Mouse (Mus musculus) kidney, embryonic 16.5 days (tissue): ENCODE measurements around the gene Gls. TPM values are rescaled to one million over a fixed set of nuclear protein-coding genes. Genes with fewer than 3 reads are reported as not detected.

Experiments
- ATAC-seq: fragments of 200-750 bp; cut with Nextera tagmentation; 2 replicates; pipeline ENCODE4 v1.8.0; 2017; ENCODE audit warnings: moderate TSS enrichment; ENCODE audit not compliant: low FRiP score, low TSS enrichment
- H3K27ac ChIP-seq: fragments of 300-500 bp; sonication (generic); 2 replicates; pipeline ENCODE4 v1.5.1; 2014; ENCODE audit warnings: low read length
- H3K27me3 ChIP-seq: fragments of 300-500 bp; sonication (generic); 2 replicates; pipeline ENCODE4 v1.6.1; 2014; ENCODE audit warnings: low read length, control low read depth, mixed read lengths; ENCODE audit not compliant: insufficient read depth
- H3K36me3 ChIP-seq: fragments of 300-500 bp; sonication (generic); 2 replicates; pipeline ENCODE4 v1.6.1; 2014; ENCODE audit warnings: low read length, control low read depth, mixed read lengths; ENCODE audit not compliant: insufficient read depth
- H3K4me1 ChIP-seq: fragments of 300-500 bp; sonication (generic); 2 replicates; pipeline ENCODE4 v1.6.1; 2014; ENCODE audit warnings: low read length, control low read depth, mixed read lengths; ENCODE audit not compliant: insufficient read depth
- H3K4me2 ChIP-seq: fragments of 300-500 bp; sonication (generic); replicated peaks from 2 replicates; pipeline ENCODE4 v1.6.1; 2014; ENCODE audit warnings: low read depth, low read length
- H3K4me3 ChIP-seq: fragments of 300-500 bp; sonication (generic); 2 replicates; pipeline ENCODE4 v1.5.1; 2014; ENCODE audit warnings: mild to moderate bottlenecking, low read length
- H3K9ac ChIP-seq: fragments of 300-500 bp; sonication (generic); replicated peaks from 2 replicates; pipeline ENCODE4 v1.6.1; 2014; ENCODE audit warnings: low read length
- H3K9me3 ChIP-seq: fragments of 300-500 bp; sonication (generic); 2 replicates; pipeline ENCODE4 v1.6.1; 2016; ENCODE audit warnings: low read length, control low read depth
- WGBS: fragments of 180-500 bp; shearing (Covaris S2); extraction: QIAGEN DNeasy Blood & Tissue Kit; methylation state at CpG from one replicate; pipeline ENCODE4 v1.1.7; 2014; 5-methylcytosine and 5-hydroxymethylcytosine counted together
- polyA plus RNA-seq: library from polyadenylated mRNA; unstranded; fragments of >200 nt; fragmentation: Nextera tagmentation; extraction: Ambion mirVana; gene quantifications from 2 replicates; pipeline ENCODE4 v1.2.1, GENCODE M21; 2015

Gene Gls
- polyA plus RNA-seq, 1 experiment from 2014 or later, result 18.9 TPM

GRCm38 (mm10) chr1:52216766-52217165, 16.3 kb downstream of the Gls start:
- Histone ChIP-seq H3K27me3 (no peaks in the 10 kb centered on the region), H3K9me3 (0 out of 2 replicates have a peak, but pooled peaks cover 3% of the 10 kb centered on the region), H3K4me2 (no peak overlapping the region), H3K4me1 (no peaks in the 10 kb centered on the region), H3K36me3 (peaks cover 4% of the 10 kb centered on the region), H3K9ac (no peak overlapping the region), H3K4me3 (no peak overlapping the region), H3K27ac (no peak overlapping the region)
- ATAC-seq, result no peak

- Histone ChIP-seq H3K4me1 (no peaks in the 10 kb centered on the region), H3K27ac (no peak overlapping the region), H3K4me2 (no peak overlapping the region), H3K4me3 (no peak overlapping the region), H3K27me3 (no peaks in the 10 kb centered on the region), H3K36me3 (no peaks in the 10 kb centered on the region), H3K9ac (no peak overlapping the region), H3K9me3 (no peaks in the 10 kb centered on the region)
- WGBS, result 97% methylated on average over 2 of the region's 2 CpGs
- ATAC-seq, result no peak
Measured at GRCm38 (mm10) chr1:52182992-52183391, 50.0 kb downstream of the Gls start.

DNA sequence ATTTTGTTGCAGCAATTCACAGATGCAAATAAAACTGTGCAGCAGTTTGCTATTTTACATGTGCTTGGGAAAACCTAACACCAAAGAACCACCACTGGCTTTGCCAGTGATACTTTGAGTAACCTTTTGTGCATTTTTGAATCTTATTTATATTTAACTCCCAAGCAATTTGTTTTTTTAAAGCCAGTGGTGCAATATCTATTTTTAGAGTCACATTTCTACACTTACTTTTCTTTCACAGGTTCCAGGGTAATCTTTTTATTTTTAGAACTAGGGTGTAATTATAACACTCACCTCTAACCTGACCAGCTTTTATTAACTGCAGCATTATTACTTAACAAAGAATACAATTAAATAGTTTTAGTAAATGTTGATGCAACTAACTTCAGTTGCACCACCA, 51.0 kb downstream of the Gls start:
- no peaks in the 10 kb centered on the region for H3K36me3 ChIP-seq

GRCm38 (mm10) chr1:52179939-52180568, 53.0 kb downstream of the Gls start:
- no peaks in the 10 kb centered on the region for H3K27me3 ChIP-seq
- H3K4me1 ChIP-seq, result no peaks in the 10 kb centered on the region
- WGBS, result 93% methylated on average over 9 of the region's 9 CpGs
- no peaks in the 10 kb centered on the region for H3K36me3 ChIP-seq
- H3K9ac ChIP-seq, result no peak overlapping the region
- no peak overlapping the region for H3K4me3 ChIP-seq
- no peaks in the 10 kb centered on the region for H3K9me3 ChIP-seq
- H3K27ac ChIP-seq, result no peak overlapping the region
- no peak overlapping the region for H3K4me2 ChIP-seq
- ATAC-seq, result no peak

More for the DNA sequence above, 51.0 kb downstream of the Gls start:
- no peak overlapping the region for H3K27ac ChIP-seq
- no peaks in the 10 kb centered on the region for H3K4me1 ChIP-seq
- H3K9ac ChIP-seq, result no peak overlapping the region
- no peak for ATAC-seq
- H3K27me3 ChIP-seq, result no peaks in the 10 kb centered on the region
- no peaks in the 10 kb centered on the region for H3K9me3 ChIP-seq
- H3K4me3 ChIP-seq, result no peak overlapping the region
- no peak overlapping the region for H3K4me2 ChIP-seq

GRCm38 (mm10) chr1:52176999-52177398, 56.0 kb downstream of the Gls start:
- H3K4me3 ChIP-seq, result no peak overlapping the region
- no peak overlapping the region for H3K9ac ChIP-seq
- H3K27ac ChIP-seq, result no peak overlapping the region
- no peaks in the 10 kb centered on the region for H3K36me3 ChIP-seq
- H3K9me3 ChIP-seq, result no peaks in the 10 kb centered on the region
- H3K4me2 ChIP-seq, result no peak overlapping the region
- no peak for ATAC-seq
- no peaks in the 10 kb centered on the region; the same call in 1 of the 2 replicates for H3K4me1 ChIP-seq
- WGBS, result 79% methylated on average over 2 of the region's 2 CpGs
- no peaks in the 10 kb centered on the region for H3K27me3 ChIP-seq

DNA sequence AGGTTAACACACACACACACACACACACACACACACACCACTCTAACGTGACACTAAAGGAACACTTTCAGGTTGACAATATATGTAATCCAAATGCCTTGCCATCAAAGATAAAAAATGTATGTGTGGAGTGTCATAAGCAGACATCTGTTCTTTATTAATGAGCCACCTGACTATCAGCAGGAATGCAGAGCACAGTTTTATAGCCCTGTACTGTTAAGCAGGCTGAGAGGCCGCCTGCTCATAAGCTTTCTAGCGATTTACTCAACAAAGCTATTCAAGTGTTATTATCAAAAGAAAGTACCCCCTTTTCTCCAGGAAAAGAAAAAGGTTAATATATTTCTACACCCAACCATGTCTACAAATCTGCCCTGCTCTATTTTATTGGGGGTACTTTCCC, 57.0 kb downstream of the Gls start:
- 70% methylated on average over 3 of the region's 3 CpGs for WGBS
- ATAC-seq, result no peak
- Histone ChIP-seq H3K27me3 (no peaks in the 10 kb centered on the region), H3K27ac (no peak overlapping the region), H3K4me3 (no peak overlapping the region), H3K4me1 (peaks cover 8% of the 10 kb centered on the region; the same call in 1 of the 2 replicates), H3K9ac (no peak overlapping the region), H3K36me3 (no peaks in the 10 kb centered on the region), H3K9me3 (no peaks in the 10 kb centered on the region), H3K4me2 (no peak overlapping the region)

GRCm38 (mm10) chr1:52175321-52175720, 57.7 kb downstream of the Gls start:
- Histone ChIP-seq H3K4me3 (no peak overlapping the region), H3K4me2 (no peak overlapping the region), H3K4me1 (peaks cover 8% of the 10 kb centered on the region; the same call in 1 of the 2 replicates), H3K9ac (no peak overlapping the region), H3K36me3 (no peaks in the 10 kb centered on the region), H3K9me3 (no peaks in the 10 kb centered on the region), H3K27ac (no peak overlapping the region), H3K27me3 (no peaks in the 10 kb centered on the region)
- no peak for ATAC-seq
- 72% methylated on average over 5 of the region's 5 CpGs for WGBS

DNA sequence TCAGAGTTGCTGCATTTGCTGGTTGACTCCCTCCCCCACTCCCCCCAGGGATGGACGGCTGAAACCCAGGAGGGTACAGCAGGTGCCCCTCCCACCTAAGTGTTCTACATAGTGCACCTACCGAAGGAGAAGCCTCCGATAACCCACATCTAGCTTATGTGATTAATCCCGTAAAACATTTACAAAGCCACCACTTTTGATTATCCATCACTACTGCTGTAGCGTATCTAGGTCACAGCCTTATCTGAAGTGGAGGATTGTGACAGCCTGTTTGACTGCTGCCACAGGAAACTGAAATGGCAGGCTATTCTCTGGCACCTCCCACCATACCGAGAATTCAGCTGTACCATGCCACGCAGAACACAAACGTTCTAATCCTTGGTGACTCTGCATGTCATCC, 61.8 kb downstream of the Gls start:
- H3K27ac ChIP-seq, result no peak overlapping the region
- no peaks in the 10 kb centered on the region for H3K36me3 ChIP-seq
- H3K9me3 ChIP-seq, result no peaks in the 10 kb centered on the region
- ATAC-seq, result no peak
- no peak overlapping the region for H3K4me2 ChIP-seq
- peaks cover 14% of the 10 kb centered on the region; the same call in 1 of the 2 replicates for H3K4me1 ChIP-seq
- no peak overlapping the region for H3K4me3 ChIP-seq
- H3K9ac ChIP-seq, result no peak overlapping the region
- 67% methylated on average over 8 of the region's 8 CpGs for WGBS
- H3K27me3 ChIP-seq, result no peaks in the 10 kb centered on the region

GRCm38 (mm10) chr1:52170747-52171146, 62.3 kb downstream of the Gls start:
- Histone ChIP-seq H3K36me3 (no peaks in the 10 kb centered on the region), H3K4me2 (no peak overlapping the region), H3K27ac (no peak overlapping the region), H3K9me3 (no peaks in the 10 kb centered on the region), H3K4me1 (peaks cover 16% of the 10 kb centered on the region; the same call in 1 of the 2 replicates), H3K9ac (no peak overlapping the region), H3K27me3 (no peaks in the 10 kb centered on the region), H3K4me3 (no peak overlapping the region)
- 78% methylated on average over 7 of the region's 7 CpGs for WGBS
- no peak for ATAC-seq

- ATAC-seq, result peak; percentile 50; the same call in 1 of the 2 replicates
- no peaks in the 10 kb centered on the region for H3K36me3 ChIP-seq
- no peak overlapping the region for H3K4me2 ChIP-seq
- no peak overlapping the region for H3K9ac ChIP-seq
- H3K4me3 ChIP-seq, result no peak overlapping the region
- H3K9me3 ChIP-seq, result no peaks in the 10 kb centered on the region
- peaks cover 16% of the 10 kb centered on the region; the same call in 1 of the 2 replicates for H3K4me1 ChIP-seq
- no peaks in the 10 kb centered on the region for H3K27me3 ChIP-seq
- 14% methylated on average over 3 of the region's 3 CpGs for WGBS
- no peak overlapping the region for H3K27ac ChIP-seq
Measured at GRCm38 (mm10) chr1:52170057-52170456, 63.0 kb downstream of the Gls start.
